Mouse (Mus musculus): Measurements from ENCODE around the gene Crocc2. TPM values are rescaled to one million over a fixed set of nuclear protein-coding genes. Genes with fewer than 3 reads are reported as not detected.

Crocc2 gene
- polyA plus RNA-seq, 2 experiments, result 0.02 TPM; not detected in 1

DNA sequence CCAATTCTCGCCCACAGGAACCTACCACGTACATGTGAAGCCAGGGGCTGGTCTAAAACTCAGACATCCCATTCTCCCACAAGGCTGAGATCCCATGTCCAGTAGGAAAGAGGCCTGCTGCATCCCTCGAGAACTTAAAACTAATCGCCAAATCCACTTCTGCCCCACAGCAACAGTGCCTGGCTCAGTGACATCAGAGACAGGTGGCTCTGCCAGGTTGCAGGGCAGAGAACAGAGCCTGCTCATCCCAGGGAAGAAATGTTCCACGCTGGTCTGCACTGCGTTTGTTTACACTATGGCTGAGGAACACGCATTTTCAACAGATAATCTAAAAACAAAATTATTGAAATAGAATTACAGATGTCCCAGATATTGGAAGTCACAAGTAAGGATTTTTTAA, 108.5 kb downstream of the Crocc2 start:
- Histone ChIP-seq H3K27ac (no peak overlapping the region), H3K4me2 (ENCODE audit: low read depth) (no peak overlapping the region), H3K4me1 (replicated peaks; ENCODE audit: control insufficient read depth in 2 of 2, insufficient read depth in 2 of 2, low read length in 1 of 2) (no peaks in the 10 kb centered on the region), H3K9me3 (ENCODE audit: control insufficient read depth, low read length) (no peaks in the 10 kb centered on the region), H3K27me3 (ENCODE audit: control insufficient read depth, insufficient read depth, low read length) (no peaks in the 10 kb centered on the region), H3K36me3 (replicated peaks; ENCODE audit: control insufficient read depth, insufficient read depth, low read depth) (no peaks in the 10 kb centered on the region), H3K4me3 (ENCODE audit: insufficient read depth in 1 of 2, low read depth in 2 of 2, low read length in 2 of 2) (no peak overlapping the region), H3K9ac (replicated peaks) (no peak overlapping the region)
- TF ChIP-seq EP300 (IDR thresholded peaks at IDR 0.05; ENCODE audit: low read depth) (no peak), CTCF (IDR thresholded peaks at IDR 0.05; ENCODE audit: low read depth) (no peak)
- 52% methylated on average over 7 of the region's 7 CpGs for whole genome bisulfite sequencing (ENCODE audit: insufficient replicate concordance)
- ATAC-seq (ENCODE audit: insufficient read depth) (no peak), DNase-seq (ENCODE audit: low read depth in 3 of 3, low spot score in 3 of 3) (no peak)

Small RNAs within 50 kb of the gene (microRNA-seq; reads per million reads assigned to microRNA genes)
- gene Mir6901, result not detected

Other genes with a start within 250 kb of the Crocc2 start
- 7.4 and 8.8 TPM in 2 replicates for gene Capn10, start 234.3 kb upstream of the Crocc2 start, polyA plus RNA-seq (2012; rRNA removed)
- gene Capn10, start 234.3 kb upstream of the Crocc2 start, polyA plus RNA-seq (2014; fragmentation: Nextera tagmentation; extraction: Ambion mirVana), result 8.1 and 9.1 TPM in 2 replicates
- gene Gpr35, start 217.9 kb upstream of the Crocc2 start, polyA plus RNA-seq (2012; rRNA removed), result 0.40 and 0.48 TPM in 2 replicates
- 0.57 and 0.76 TPM in 2 replicates for gene Gpr35, start 217.9 kb upstream of the Crocc2 start, polyA plus RNA-seq (2014; fragmentation: Nextera tagmentation; extraction: Ambion mirVana)
- not detected in 2 replicates for gene Aqp12, start 162.4 kb upstream of the Crocc2 start, polyA plus RNA-seq (2012; rRNA removed)
- not detected in 2 replicates for gene Aqp12, start 162.4 kb upstream of the Crocc2 start, polyA plus RNA-seq (2014; fragmentation: Nextera tagmentation; extraction: Ambion mirVana)
- 0.07 and 0.16 TPM in 2 replicates for gene Kif1a, start 66.8 kb upstream of the Crocc2 start, polyA plus RNA-seq (2012; rRNA removed)
- 0.10 and 0.27 TPM in 2 replicates for gene Kif1a, start 66.8 kb upstream of the Crocc2 start, polyA plus RNA-seq (2014; fragmentation: Nextera tagmentation; extraction: Ambion mirVana)
- gene Agxt, start 33.5 kb upstream of the Crocc2 start, polyA plus RNA-seq (2012; rRNA removed), result 2.5 and 3.0 TPM in 2 replicates
- gene Agxt, start 33.5 kb upstream of the Crocc2 start, polyA plus RNA-seq (2014; fragmentation: Nextera tagmentation; extraction: Ambion mirVana), result 8.4 and 9.4 TPM in 2 replicates
- 0.07 and 0.11 TPM in 2 replicates for gene 2310007B03Rik, start 7.8 kb upstream of the Crocc2 start, polyA plus RNA-seq (2012; rRNA removed)
- gene 2310007B03Rik, start 7.8 kb upstream of the Crocc2 start, polyA plus RNA-seq (2014; fragmentation: Nextera tagmentation; extraction: Ambion mirVana), result 0.09 and 0.21 TPM in 2 replicates
- 0.16 and 0.25 TPM in 2 replicates for gene Sned1, start 67.1 kb downstream of the Crocc2 start, polyA plus RNA-seq (2012; rRNA removed)
- gene Sned1, start 67.1 kb downstream of the Crocc2 start, polyA plus RNA-seq (2014; fragmentation: Nextera tagmentation; extraction: Ambion mirVana), result 0.06 and 0.25 TPM in 2 replicates
- gene Mterf4, start 137.2 kb downstream of the Crocc2 start, polyA plus RNA-seq (2012; rRNA removed), result 6.4 and 7.6 TPM in 2 replicates
- 7.7 and 8.0 TPM in 2 replicates for gene Mterf4, start 137.2 kb downstream of the Crocc2 start, polyA plus RNA-seq (2014; fragmentation: Nextera tagmentation; extraction: Ambion mirVana)
- gene Ppp1r7, start 174.1 kb downstream of the Crocc2 start, polyA plus RNA-seq (2012; rRNA removed), result 3.1 and 6.9 TPM in 2 replicates
- gene Ppp1r7, start 174.1 kb downstream of the Crocc2 start, polyA plus RNA-seq (2014; fragmentation: Nextera tagmentation; extraction: Ambion mirVana), result 33.2 and 33.8 TPM in 2 replicates
- 5.1 and 6.3 TPM in 2 replicates for gene Pask, start 174.8 kb downstream of the Crocc2 start, polyA plus RNA-seq (2012; rRNA removed)
- gene Pask, start 174.8 kb downstream of the Crocc2 start, polyA plus RNA-seq (2014; fragmentation: Nextera tagmentation; extraction: Ambion mirVana), result 5.4 and 6.1 TPM in 2 replicates
- 0.11 and 0.13 TPM in 2 replicates for gene Ano7, start 205.2 kb downstream of the Crocc2 start, polyA plus RNA-seq (2012; rRNA removed)
- 0.14 TPM in 1 of 2 replicates, not detected in the other for gene Ano7, start 205.2 kb downstream of the Crocc2 start, polyA plus RNA-seq (2014; fragmentation: Nextera tagmentation; extraction: Ambion mirVana)